Mouse (Mus musculus) testis, postnatal 14 days (tissue): ENCODE data around the gene Rbfox2.

Experiments used
- DNase-seq: peaks from one replicate; pipeline ENCODE4 v3.0.0; 2021; ENCODE audit warnings: low spot score

Rbfox2 gene

DNA sequence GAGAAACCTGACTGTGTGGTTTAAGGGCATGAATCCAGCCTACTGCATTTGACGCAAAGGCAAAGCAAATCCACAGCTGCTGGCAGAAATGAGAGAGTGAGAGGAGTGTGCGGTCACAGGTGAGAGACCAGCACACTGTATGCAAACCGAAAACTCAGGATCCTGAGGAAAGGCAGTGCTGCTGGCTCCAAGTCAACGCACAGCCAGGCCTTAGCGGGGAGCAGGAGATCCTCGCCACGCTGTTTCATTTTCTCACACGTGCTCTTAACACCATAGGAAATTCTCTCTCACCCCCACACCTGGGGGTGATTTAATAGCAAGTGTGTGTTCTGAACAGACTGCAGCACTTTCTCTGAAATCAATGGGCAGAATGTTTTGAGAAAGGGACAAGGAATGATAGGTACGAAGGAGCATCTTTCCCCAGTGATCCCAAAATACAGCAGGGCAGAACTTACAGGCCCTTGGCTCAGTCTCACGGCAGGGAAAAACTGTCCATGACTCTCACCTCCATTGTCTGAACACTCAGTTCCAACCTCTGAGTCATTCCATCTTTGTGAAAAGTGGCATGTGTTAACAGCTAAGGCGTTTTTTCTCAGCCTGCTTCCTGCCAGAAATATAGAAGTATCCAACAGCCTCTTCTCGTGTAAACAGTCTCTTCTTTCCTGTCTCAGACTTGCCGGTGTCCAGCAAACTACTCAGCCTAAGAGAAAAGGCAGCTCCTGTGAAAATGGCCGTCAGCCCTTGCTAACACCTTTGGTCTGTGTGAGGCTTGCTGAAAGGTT is 114.5 kb downstream of the Rbfox2 start:
- DNase-seq: no peak

DNA sequence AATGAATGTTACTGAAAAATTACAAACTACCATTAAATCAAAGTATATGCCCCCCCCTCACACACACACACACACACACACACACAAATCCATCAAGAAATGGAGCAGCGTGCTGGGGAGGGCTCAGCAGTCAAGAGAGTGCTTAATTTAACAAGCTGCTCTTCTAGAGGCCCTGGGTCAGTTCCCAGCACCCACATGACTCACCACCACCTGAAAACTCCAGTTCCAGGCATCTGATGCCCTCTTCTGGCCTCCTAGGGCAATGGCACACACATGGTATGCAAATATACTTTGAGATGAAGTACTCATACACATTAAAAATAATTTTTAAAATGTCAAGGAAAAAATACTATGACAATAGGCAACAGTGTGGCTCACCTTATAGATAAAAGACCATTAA is 120.7 kb downstream of the Rbfox2 start:
- DNase-seq: no peak

DNA sequence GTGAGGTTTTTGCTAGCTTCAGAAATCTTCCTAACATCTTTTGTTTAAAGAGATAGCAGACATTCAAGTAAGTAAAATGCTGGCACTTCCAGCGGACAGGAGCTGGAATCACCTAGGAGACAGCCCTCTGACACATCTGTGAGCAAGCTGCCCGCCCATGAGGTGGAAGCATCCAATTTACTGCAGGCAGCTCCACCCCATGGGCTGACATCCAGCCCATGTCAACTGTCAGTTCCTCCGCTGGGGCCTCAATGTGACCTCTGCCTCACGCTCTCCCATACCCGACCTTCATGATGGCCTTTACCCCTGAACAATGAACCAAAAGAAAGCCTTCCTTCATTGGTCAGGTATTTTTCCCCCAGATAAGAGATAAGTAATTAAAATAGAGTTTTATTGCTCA is 121.2 kb downstream of the Rbfox2 start:
- DNase-seq: no peak

DNA sequence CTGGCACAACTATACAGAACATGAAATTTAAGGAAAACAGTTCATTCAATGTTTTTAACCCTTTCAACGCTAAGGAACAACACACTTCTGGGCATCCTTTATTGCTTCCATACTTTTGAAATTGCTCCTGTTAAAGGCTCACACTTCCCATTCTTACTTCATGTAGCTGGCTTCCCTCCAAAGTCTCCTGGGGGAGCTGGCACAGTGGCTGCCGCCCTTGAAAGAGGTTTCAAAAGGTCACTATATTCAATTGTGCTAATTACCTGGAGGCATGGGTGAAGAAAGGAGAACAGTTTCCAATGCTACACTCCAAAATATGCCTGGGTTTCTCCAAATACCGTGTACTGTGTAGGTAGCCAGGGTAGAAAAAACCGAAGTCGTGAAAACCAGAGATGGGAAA is 124.0 kb downstream of the Rbfox2 start:
- DNase-seq: no peak

DNA sequence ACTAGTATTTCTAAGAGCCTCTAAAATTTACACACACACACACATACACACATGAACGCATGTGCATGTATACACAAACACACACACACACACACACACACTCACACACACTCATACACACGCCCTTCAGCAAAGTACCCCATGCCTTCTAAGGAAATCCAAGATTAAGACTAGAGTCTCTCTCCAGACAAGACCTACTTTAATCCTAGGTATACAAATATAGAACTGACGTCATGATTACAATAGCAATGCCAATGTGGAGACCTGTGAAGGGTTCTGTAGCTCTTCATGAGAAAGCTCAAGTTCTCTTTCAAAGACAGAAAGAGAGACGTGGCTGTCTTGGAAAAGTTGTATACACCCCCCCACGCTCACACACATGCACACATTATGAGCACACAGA is 132.8 kb downstream of the Rbfox2 start:
- DNase-seq: no peak

DNA sequence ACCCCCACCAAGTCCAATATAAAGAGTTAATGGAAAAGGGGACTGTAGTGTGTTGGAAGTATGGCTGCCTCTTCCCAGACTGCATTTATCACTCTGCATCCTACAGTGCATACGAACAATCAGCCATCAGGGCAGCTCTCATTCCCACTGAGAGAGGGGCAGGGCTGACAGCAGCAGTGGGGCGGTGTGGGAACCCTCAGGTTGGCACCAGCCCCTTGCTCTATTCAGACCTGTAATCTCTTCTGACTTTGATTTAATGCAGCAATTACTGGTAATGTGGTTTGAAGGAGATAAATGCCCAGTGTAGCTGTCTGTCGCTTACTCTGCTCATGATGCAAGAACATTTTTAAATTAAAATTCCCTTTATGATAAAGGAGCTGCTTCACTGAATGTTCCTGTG is 134.4 kb downstream of the Rbfox2 start:
- DNase-seq: no peak

DNA sequence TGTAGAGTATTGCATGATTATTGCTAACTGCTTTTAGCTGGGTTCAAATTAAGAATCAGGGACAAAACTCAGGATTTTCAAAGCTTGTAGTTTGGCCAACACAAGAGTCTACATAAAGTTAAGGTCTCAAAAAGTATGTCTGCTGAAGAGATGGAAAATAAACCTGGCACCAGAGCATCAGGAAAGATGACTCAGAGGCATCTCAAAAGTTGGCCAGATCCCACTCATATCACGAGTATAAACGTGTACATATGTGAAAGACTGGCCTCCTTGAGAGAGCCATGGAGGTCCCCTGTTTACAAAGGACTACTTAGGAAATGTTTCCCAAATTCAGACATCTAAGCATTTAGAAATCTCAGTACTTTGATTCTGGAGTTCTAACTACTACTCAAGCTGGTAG is 138.0 kb downstream of the Rbfox2 start:
- DNase-seq: no peak

DNA sequence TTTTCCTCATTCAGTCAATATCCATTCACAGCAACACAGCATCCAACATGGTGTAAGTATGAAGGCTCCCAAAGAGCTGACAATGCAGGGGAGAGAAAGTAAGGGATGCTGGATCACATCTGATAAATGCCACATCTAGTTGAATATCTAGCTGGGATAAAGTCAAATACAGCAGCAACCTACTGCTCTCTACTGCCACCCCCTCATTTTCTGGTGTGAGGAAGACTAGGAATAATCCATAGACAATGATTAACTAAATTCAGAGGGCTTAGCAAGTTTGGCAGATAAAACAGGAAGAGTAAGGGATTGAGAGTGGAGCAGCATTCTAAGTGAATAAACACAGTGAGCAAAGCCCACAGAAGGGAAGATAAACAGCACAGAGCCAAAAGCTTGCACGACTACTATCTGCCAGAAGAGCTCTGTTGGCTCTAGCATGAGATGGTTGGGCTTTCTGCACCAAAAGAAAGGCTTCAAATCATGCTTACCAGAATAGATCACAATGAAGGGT is 140.5 kb downstream of the Rbfox2 start:
- no peak for DNase-seq

DNA sequence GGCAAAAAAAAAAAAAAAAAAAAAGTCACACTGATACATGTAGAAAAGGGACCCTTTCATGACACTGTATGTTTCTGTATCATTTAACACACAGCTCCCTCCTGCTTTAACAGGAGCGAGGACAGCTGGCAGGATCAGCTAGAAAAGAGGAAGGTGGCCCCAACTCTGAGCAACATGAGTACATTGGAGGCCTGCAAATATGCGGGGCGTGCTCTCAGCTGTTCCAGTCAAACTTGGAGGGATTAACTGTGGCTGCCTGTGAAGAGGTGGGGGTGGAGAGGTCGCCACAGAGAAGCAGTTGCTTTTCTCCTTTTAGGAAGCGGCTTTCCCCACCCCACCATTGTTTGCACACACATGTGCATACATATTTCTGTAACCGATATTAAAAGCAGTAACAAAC is 143.5 kb downstream of the Rbfox2 start:
- DNase-seq: no peak

DNA sequence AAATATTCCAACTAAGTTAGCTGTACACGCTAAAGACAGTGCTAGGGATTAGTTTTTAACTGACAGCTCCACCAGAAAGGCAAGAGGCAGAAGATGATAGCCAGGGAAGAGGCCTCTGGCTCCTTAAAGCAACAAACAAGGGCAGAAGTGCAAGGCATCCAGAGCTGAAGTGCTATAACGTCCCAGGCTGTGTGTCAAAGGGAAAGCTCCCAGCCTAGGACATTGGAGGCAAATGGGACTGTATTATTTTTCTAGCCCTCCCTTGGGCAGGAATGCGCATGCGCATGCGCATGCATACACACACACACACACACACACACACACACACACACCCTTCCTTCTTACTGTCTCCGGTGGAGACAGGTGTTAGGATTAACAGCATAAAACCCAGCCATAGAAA is 143.9 kb downstream of the Rbfox2 start:
- DNase-seq: no peak

DNA sequence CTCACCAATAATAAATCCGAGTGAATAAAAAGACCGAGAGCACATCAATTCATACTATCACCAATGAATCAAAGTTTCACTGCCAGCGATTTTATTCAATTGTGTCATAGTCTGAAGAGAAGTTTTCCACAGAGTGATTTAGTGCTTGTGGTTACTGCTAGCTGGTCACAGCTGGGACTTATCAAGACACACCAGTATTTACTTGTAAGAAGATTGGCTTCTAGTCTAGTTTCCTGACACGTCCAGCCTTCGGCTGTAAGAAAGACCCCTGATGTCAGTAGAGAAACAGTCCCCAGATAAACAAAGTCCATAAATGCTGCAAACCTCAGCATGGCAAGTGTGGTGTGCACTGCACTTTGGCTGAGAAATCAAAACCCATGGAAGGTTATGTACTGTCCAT is 145.4 kb downstream of the Rbfox2 start:
- DNase-seq: no peak

DNA sequence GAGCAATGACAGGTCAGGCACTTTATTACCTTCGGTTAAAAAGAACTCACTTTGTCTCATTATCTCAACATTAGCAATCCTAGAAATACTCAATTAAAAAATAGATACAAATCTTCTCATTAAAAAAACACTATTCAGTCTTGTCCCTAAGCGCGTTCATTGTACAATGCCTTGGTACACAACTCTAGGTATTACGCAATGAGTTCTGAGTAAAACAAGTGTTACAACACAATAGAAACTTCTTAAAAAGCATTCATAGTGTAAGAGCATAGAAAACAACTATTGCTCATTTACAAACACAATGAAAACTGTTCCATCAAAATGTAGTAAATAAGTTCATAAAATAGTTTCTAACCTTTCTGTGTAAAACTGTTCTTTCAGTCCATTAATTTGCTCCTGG is 146.0 kb downstream of the Rbfox2 start:
- no peak for DNase-seq

DNA sequence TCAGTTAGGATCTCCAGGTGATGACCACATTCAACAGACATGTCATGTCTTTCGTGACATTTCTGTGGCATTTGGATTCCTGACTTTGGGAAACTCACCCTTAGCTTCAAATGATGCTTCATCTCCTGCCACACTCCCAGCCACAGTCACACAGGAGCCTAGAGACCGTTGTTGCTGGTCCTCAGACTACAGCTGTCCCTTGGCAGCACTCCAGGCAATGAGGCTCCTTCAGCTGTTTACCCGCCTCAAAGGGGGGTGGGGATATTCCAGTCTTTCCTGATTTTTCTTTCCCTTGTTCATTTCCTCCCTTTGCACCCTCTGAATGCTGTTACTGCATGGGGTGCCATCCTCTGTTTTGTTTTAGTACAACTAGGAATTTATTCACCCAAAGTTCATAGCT is 150.3 kb downstream of the Rbfox2 start:
- DNase-seq: peak; percentile 27

DNA sequence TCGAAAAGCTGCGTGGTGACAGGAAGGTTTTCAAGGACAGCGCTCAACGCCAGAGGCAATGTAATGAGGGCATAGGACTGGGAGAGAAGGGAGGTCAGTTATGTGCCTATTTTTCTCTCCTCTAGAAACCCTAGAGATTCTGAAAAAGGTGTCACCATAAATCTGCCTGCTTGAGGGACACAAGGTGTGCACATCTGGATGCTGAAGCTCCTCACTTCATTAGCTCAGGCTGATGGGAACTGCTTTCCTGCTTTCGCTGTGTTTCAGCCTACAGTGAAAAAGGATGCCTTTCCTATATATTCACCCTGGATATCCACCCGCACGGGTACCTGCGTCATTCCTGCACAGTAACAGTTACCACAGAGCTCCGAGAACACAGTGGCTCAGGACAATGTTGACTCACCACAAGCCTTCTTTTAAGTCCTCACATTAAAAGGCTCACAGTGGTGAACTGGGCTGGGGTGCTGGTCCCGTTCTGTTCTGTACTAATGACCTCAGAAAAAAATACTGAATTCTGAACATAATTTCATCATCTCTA is 152.5 kb downstream of the Rbfox2 start:
- DNase-seq: no peak

DNA sequence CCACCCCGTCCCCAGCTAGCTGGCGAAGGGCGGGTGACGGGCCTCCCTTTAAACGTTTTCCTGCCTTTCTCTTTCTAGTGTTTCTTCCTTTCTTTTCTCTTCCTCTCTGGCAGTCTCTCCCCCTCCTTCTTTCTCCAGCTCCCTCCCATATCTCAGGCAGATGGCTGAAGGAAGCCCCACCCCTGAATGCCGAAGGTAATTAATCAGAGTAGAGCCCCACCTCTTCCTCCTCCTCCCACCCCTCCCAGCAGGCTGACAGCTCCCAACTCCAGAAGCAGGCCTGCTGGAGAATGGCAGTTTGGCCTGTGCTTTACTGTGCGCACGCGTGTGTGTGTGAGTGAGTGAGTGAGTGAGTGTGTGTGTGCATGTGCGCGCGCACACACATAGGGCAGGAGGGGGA is 153.2 kb downstream of the Rbfox2 start:
- DNase-seq: peak; percentile 66

DNA sequence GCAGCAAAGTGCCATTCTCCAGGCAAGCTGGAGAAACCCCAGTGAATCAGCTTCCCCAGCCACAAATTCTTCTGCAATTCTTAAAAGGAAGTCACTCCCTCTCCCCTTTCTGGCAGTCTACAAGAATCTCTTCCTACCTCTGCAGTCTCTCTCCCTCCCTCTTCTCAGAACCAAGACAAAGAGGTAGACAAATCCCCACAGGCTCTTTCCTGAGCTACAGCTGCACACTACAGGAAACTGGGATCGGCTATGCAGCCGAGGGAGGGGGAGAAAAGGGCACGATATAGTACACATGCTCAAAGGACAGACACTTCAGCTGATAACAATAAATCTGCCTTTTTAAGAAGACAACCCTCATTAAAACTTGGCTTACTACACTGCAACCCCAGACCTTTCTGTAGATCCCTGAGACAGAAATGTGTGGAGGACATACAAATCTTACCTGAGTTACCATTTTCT is 153.7 kb downstream of the Rbfox2 start:
- DNase-seq: no peak

DNA sequence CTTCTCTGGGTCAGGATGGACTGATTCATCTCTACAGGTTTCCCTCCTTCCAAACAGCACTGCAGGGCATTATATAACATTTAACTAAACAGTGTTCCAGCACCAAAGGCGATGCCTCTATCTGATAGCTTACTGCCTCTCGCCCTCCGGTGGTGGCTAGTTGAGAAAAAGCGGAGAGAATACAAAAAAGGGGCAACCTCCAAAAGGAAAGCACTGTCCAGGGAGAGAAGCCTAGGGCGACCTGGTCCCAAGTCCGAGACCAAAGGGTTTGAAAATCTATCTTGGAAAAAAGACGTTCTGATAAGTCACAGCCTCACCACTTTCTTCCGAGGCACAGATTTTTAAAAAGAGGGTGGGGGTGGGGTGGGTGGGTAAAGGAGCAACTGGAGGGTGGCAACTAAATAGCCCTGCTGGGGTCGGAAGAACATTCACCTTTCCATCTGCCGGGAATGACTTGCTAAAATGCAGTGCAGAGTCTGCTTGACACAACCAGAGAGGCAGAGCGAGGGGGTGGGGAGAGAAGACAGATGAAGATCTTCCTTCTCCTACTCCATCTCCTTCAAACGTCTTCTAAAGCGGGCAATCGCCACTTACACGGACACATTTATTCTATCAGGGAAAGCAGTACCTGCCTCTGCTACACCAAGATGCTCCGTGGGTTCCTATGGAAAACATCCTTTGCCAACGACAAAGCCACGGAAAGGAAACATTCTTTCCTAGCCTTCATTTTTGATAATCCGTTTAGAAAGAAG is 154.3 kb downstream of the Rbfox2 start:
- no peak for DNase-seq

DNA sequence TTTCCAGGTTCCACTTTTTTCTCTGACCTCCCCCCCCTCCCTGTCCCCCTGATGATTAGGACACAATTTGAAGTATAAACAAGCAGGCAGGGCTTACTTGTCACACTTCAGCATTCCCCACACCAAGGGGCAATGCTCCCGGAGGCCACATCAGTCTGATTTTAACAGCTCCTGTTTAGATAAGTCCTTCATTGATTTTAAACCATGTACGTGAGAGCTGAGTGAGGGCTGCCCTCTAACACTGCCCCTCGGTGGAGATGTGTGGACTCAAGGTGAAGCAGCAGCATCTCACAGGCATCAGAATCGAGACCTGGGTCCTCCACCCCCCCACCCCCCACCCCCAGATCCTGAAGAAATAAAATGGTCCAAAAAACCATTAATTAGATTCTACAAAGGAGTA is 155.0 kb downstream of the Rbfox2 start:
- no peak for DNase-seq

DNA sequence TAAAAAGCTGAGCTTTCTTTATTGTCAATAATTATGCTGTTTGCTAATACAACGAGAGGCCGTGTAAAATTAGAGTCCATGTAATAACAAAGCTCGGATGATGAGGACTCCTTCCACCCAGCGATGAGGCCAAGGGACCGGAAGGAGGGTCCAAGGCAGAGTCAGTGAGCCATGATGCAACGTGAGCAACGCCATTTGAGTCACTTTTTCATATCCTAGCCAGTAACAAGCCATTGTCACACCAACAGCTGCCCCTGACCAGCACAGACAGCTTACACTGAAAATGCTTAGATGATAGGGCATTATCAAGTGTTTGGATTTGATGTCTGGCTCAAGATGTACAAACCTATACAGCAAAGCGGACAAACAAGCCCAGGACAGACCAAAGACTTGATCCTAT is 155.6 kb downstream of the Rbfox2 start:
- DNase-seq: no peak

DNA sequence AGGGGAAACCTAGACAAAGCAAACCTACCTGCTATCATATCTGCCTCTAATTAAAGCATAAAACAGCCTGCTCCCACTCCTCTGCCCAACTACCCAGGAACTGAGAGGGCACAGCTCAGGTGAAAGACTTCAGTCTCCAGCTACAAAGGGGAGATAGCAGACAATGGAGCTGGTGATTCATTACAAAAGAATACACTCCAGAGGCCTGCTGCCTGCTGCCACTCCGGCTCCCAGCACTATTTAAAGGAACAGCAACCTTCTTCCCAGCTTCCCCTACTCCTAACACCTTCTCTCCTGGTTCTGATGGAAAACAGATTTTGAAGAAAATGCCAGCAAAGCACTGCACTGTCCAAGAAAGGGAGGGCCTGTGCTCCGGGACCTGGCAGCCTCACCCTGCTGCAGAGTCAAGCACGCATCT is 156.4 kb downstream of the Rbfox2 start:
- no peak for DNase-seq

DNA sequence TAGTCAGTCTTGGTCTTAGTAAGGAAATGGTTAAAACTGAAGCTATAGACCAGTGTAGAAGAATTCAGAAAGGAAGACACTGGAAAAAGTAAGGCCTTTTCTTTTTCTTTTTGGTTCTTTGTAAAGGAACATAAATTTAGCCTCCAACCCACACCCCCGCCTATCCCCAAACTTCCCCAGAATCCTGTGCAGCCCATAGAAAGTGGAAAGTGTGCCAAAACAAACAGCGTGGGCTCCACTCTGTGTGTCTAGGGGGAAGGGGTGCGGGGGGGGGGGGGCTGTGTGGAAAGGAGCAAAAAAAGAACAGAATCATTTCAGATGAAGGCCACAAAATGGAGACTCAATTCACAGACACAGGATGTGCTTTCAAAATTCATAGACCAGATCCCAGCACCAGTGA is 156.8 kb downstream of the Rbfox2 start:
- no peak for DNase-seq

DNA sequence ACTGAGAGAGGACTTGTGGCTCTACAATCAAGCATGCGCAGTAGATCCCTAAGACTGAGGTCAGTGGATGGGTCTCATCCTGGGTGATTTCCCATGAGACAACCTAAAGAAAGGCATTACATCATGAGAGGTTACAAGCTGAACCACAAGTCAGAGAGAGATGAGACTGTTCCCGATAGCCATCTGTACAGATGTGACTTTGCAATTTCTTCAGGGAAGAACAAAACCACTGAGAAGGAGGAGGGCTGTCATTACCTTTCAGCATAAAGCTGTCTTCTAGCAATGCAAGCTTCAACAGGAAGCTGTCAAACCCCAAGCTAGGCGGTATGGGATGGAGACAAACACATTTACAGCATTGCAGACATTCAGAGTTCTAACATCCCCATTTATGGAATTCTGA is 157.3 kb downstream of the Rbfox2 start:
- DNase-seq: no peak

DNA sequence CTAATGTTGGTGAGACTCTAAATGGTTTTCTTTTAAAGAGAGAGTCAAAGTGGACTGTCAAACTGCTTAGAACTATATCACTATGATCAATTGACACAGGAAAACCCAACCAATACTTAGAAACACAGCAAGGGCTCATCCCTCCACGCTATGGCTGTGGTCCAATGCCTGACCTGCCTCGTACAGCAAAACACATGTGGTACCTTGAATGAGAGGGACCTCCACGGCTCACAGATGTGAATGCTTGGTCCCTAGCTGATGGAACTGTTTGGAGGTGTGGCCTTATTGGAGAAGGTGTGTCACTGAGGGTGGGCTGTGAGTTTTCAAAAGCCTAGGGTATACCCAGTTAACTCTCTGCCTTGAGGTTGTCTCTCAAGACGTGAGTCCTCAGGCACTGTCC is 159.9 kb downstream of the Rbfox2 start:
- no peak for DNase-seq
